ENCODE assay signal across 12 mouse cellular contexts in genomic region chr1:170147651-170148448, GRCm38 (mm10). TPM values are rescaled to one million over a fixed set of nuclear protein-coding genes. Genes with fewer than 3 reads are reported as not detected.
DNase-seq lines count a peak whose midpoint lies in the region; ATAC-seq lines count a peak whose summit lies in the region.
"Had no signal": no experiment of that assay in that cellular context is flagged by ENCODE, and none has a peak within 500 bp of the region (broad histone marks: within the 10 kb centered on the region; RNA-seq: fewer than 3 reads in every experiment).

No protein-coding gene starts in this region.

- no peaks in the 10 kb centered on the region for H3K9me3 ChIP-seq in liver, embryonic 11.5 days (ENCODE audit: control insufficient read depth, low read length)
- no peaks in the 10 kb centered on the region for H3K9me3 ChIP-seq in stomach, embryonic 15.5 days
- H3K9me3 ChIP-seq: lung, embryonic 15.5 days had no signal

- no peak overlapping the region for H3K4me3 ChIP-seq in liver, embryonic 11.5 days (ENCODE audit: low read depth, low read length)
- H3K4me3 ChIP-seq in stomach, embryonic 15.5 days (replicated peaks): no peak overlapping the region
- H3K4me3 ChIP-seq: lung, embryonic 15.5 days had no signal

- no peak for DNase-seq in frontal cortex, postnatal 10 days (ENCODE audit: low spot score in 2 of 2)
- peak; percentile 40 for DNase-seq in Muller cell, postnatal 12 days (ENCODE audit: inconsistent ontology term)
- DNase-seq in liver, embryonic 11.5 days (ENCODE audit: low spot score): no peak
- no peak for DNase-seq in ovary, postnatal 14 days (ENCODE audit: low spot score)
- DNase-seq in gastrocnemius, postnatal 10 days: no peak
- no peak for DNase-seq in left cerebral cortex, postnatal 36 days (ENCODE audit: low spot score in 2 of 2)
- DNase-seq: cerebellum, adult 18-20 months; retina, postnatal 1 day had no signal

- H3K4me2 ChIP-seq in liver, embryonic 11.5 days: peak overlapping the region; percentile 15
- no peak overlapping the region for H3K4me2 ChIP-seq in stomach, embryonic 15.5 days
- H3K4me2 ChIP-seq: lung, embryonic 15.5 days had no signal

- no peak overlapping the region for H3K9ac ChIP-seq in liver, embryonic 11.5 days (ENCODE audit: low read depth, low read length)
- H3K9ac ChIP-seq in stomach, embryonic 15.5 days: no peak overlapping the region
- H3K9ac ChIP-seq: lung, embryonic 15.5 days had no signal

- H3K4me1 ChIP-seq in liver, embryonic 11.5 days (replicated peaks; ENCODE audit: control insufficient read depth, insufficient read depth, low read length): peaks cover 13% of the 10 kb centered on the region; the same call in 1 of the 2 replicates
- H3K4me1 ChIP-seq in stomach, embryonic 15.5 days: no peaks in the 10 kb centered on the region
- H3K4me1 ChIP-seq: lung, embryonic 15.5 days had no signal

- H3K27me3 ChIP-seq in liver, embryonic 11.5 days (replicated peaks; ENCODE audit: control insufficient read depth, insufficient read depth, low read length): no peaks in the 10 kb centered on the region
- H3K27me3 ChIP-seq in stomach, embryonic 15.5 days (replicated peaks): no peaks in the 10 kb centered on the region
- H3K27me3 ChIP-seq: lung, embryonic 15.5 days had no signal

- peak overlapping the region; percentile 80 for H3K27ac ChIP-seq in liver, embryonic 11.5 days (ENCODE audit: low read depth, low read length)
- H3K27ac ChIP-seq in stomach, embryonic 15.5 days: peak overlapping the region; percentile 35; the same call in 1 of the 2 replicates
- H3K27ac ChIP-seq: lung, embryonic 15.5 days had no signal

- H3K36me3 ChIP-seq in liver, embryonic 11.5 days (ENCODE audit: control insufficient read depth, insufficient read depth, low read length): peaks cover 5% of the 10 kb centered on the region; the same call in 1 of the 2 replicates
- H3K36me3 ChIP-seq in stomach, embryonic 15.5 days: peaks cover 18% of the 10 kb centered on the region

- intact Hi-C loops in left cerebral cortex, postnatal 36 days (cut with DNase I): no loop called here

- WGBS in liver, embryonic 11.5 days: 70% methylated on average over 9 of the region's 9 CpGs
- WGBS in stomach, embryonic 15.5 days: 81% methylated on average over 9 of the region's 9 CpGs

- peak; percentile 31; the same call in 1 of the 2 replicates for ATAC-seq in frontal cortex, adult (ENCODE audit: low TSS enrichment)
- ATAC-seq in liver, embryonic 11.5 days (replicated peaks; ENCODE audit: low FRiP score): peak; percentile 73
- no peak for ATAC-seq in stomach, embryonic 15.5 days (ENCODE audit: insufficient read depth, low FRiP score, low read depth)
- ATAC-seq: hindbrain, embryonic 16.5 days had no signal

RNA-seq across cellular contexts. Expression of gene Uap1, which starts 26.9 kb away (rescaled TPM):
- polyA plus RNA-seq in liver, embryonic 11.5 days (2014; fragmentation: Nextera tagmentation; extraction: Ambion mirVana): 59.6 and 60.0 TPM in 2 replicates
- 52.5 and 57.4 TPM in 2 replicates for polyA plus RNA-seq in stomach, embryonic 15.5 days (2015; fragmentation: Nextera tagmentation; extraction: Ambion mirVana)
- total RNA-seq in gastrocnemius, postnatal 10 days (2021): 10 to 100 TPM; 32.5 to 34.6 TPM
- total RNA-seq in left cerebral cortex, postnatal 36 days (2021): 10 to 100 TPM; 62.7 to 63.2 TPM

RNA-seq across cellular contexts. Expression of gene Ddr2, which starts 37.3 kb away (rescaled TPM):
- polyA plus RNA-seq in liver, embryonic 11.5 days (2014; fragmentation: Nextera tagmentation; extraction: Ambion mirVana): 7.1 and 9.8 TPM in 2 replicates
- polyA plus RNA-seq in stomach, embryonic 15.5 days (2015; fragmentation: Nextera tagmentation; extraction: Ambion mirVana): 47.4 and 48.6 TPM in 2 replicates
- total RNA-seq in gastrocnemius, postnatal 10 days (2021): 10 to 100 TPM; 43.9 to 49.8 TPM
- total RNA-seq in left cerebral cortex, postnatal 36 days (2021): 1 to 10 TPM; 3.3 to 6.7 TPM

Comparison
In these comparisons a context has a peak if more than half of its experiments do, and no peak if none do; other contexts are left out.
1. RNA of gene Ddr2, which starts 37.3 kb away (total RNA-seq): 43.9 to 49.8 TPM in gastrocnemius, postnatal 10 days; 3.3 to 6.7 TPM in left cerebral cortex, postnatal 36 days; every median in the first group is over 4 times any median in the second.